In the genomic region with DNA sequence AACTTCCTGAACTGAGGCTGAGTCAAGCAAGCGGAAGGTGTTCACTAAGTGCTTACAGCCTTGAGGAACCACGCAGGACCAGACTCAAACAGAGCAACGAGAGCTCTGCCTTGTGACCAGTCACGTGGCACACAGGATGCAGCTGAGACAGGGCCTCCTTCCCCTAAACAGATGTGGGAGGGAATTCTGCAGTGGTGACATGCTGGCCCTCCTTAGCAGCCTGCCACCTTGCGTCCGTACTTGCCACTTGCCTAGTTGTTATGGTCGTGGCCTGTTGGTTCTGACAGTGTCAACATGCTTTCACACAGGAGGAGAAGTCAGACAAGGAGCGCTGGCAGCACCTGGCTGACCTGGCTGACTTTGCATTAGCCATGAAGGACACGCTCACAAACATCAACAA, we compare ENCODE assay signal across 9 mouse cellular contexts. TPM values are rescaled to one million over a fixed set of nuclear protein-coding genes. Genes with fewer than 3 reads are reported as not detected.
DNase-seq lines count a peak whose midpoint lies in the region; ATAC-seq lines count a peak whose summit lies in the region.
"Had no signal": no experiment of that assay in that cellular context is flagged by ENCODE, and none has a peak within 500 bp of the region (broad histone marks: within the 10 kb centered on the region; RNA-seq: fewer than 3 reads in every experiment).

No protein-coding gene starts in this region.

- WGBS in kidney, embryonic 14.5 days, result 66% methylated on average over 9 of the region's 9 CpGs
- 86% methylated on average over 9 of the region's 9 CpGs for WGBS in hindbrain, embryonic 14.5 days

- no peak for ATAC-seq in kidney, embryonic 14.5 days (ENCODE audit: low FRiP score, low TSS enrichment)
- ATAC-seq in granulocyte monocyte progenitor cell, adult 5-6 weeks (replicated peaks; ENCODE audit: poor library complexity, severe bottlenecking), result peak; percentile 78
- ATAC-seq in monocyte, adult 5-6 weeks (replicated peaks; ENCODE audit: insufficient number of reproducible peaks, low FRiP score, low TSS enrichment, poor library complexity, severe bottlenecking), result peak; percentile 38
- ATAC-seq in frontal cortex, adult (ENCODE audit: low TSS enrichment), result no peak
- no peak for ATAC-seq in hindbrain, embryonic 14.5 days (ENCODE audit: low FRiP score)

- no peak overlapping the region for H3K4me3 ChIP-seq in kidney, embryonic 14.5 days (ENCODE audit: low read length)
- no peak overlapping the region for H3K4me3 ChIP-seq in hindbrain, embryonic 14.5 days (replicated peaks; ENCODE audit: low read length)
- H3K4me3 ChIP-seq: midbrain, embryonic 12.5 days had no signal

- no peak overlapping the region for H3K27ac ChIP-seq in kidney, embryonic 14.5 days (ENCODE audit: low read depth, low read length)
- H3K27ac ChIP-seq in hindbrain, embryonic 14.5 days, result no peak overlapping the region
- H3K27ac ChIP-seq: midbrain, embryonic 12.5 days had no signal

- peak; percentile 39 for DNase-seq in kidney, adult 11 months
- DNase-seq in B cell, adult 2 months, result peak; percentile 62 to 68
- DNase-seq in hindbrain, embryonic 14.5 days (ENCODE audit: low spot score), result no peak
- DNase-seq in embryo, embryonic 9.5 days (ENCODE audit: extremely low spot score), result no peak

- peaks cover 72% of the 10 kb centered on the region; the same call in 1 of the 2 replicates for H3K36me3 ChIP-seq in kidney, embryonic 14.5 days (ENCODE audit: control insufficient read depth, insufficient read depth, low read length)
- peaks cover 73% of the 10 kb centered on the region for H3K36me3 ChIP-seq in hindbrain, embryonic 14.5 days (replicated peaks; ENCODE audit: control insufficient read depth, insufficient read depth)

- no peak overlapping the region for H3K4me2 ChIP-seq in kidney, embryonic 14.5 days (replicated peaks; ENCODE audit: low read depth, low read length)
- no peak overlapping the region for H3K4me2 ChIP-seq in hindbrain, embryonic 14.5 days (replicated peaks)
- H3K4me2 ChIP-seq: midbrain, embryonic 12.5 days had no signal

- no peak overlapping the region for H3K9ac ChIP-seq in kidney, embryonic 14.5 days (ENCODE audit: low read depth, low read length)
- H3K9ac ChIP-seq in hindbrain, embryonic 14.5 days, result no peak overlapping the region
- H3K9ac ChIP-seq: midbrain, embryonic 12.5 days had no signal

- no peaks in the 10 kb centered on the region for H3K27me3 ChIP-seq in kidney, embryonic 14.5 days (ENCODE audit: control insufficient read depth, insufficient read depth, low read length)
- no peaks in the 10 kb centered on the region for H3K27me3 ChIP-seq in hindbrain, embryonic 14.5 days (ENCODE audit: control insufficient read depth, insufficient read depth, low read length)
- H3K27me3 ChIP-seq: midbrain, embryonic 12.5 days had no signal

- no peaks in the 10 kb centered on the region for H3K9me3 ChIP-seq in kidney, embryonic 14.5 days (ENCODE audit: control insufficient read depth, low read length)
- H3K9me3 ChIP-seq in hindbrain, embryonic 14.5 days (ENCODE audit: control insufficient read depth, low read length), result no peaks in the 10 kb centered on the region
- H3K9me3 ChIP-seq: midbrain, embryonic 12.5 days had no signal

- 0 out of 2 replicates have a peak, but pooled peaks cover 6% of the 10 kb centered on the region for H3K4me1 ChIP-seq in kidney, embryonic 14.5 days (ENCODE audit: control insufficient read depth, insufficient read depth, low read length)
- no peaks in the 10 kb centered on the region for H3K4me1 ChIP-seq in hindbrain, embryonic 14.5 days (replicated peaks; ENCODE audit: control insufficient read depth, insufficient read depth, low read length)
- H3K4me1 ChIP-seq: midbrain, embryonic 12.5 days had no signal

RNA-seq across cellular contexts. Expression of gene Ptrhd1, which starts 22.7 kb away (rescaled TPM):
- polyA plus RNA-seq in kidney, embryonic 14.5 days (2014; fragmentation: Nextera tagmentation; extraction: Ambion mirVana), result 7.6 and 8.8 TPM in 2 replicates
- 7.1 and 7.3 TPM in 2 replicates for total RNA-seq in granulocyte monocyte progenitor cell, adult 5-6 weeks (2014; fragmentation: Nextera tagmentation)
- total RNA-seq in granulocyte monocyte progenitor cell, adult 5-6 weeks (2017), result 5.1 and 5.4 TPM in 2 replicates
- total RNA-seq in monocyte, adult 5-6 weeks (2017), result 1.6 to 2.2 TPM (median 2.1 TPM) in 3 replicates
- 6.1 and 6.2 TPM in 2 replicates for polyA plus RNA-seq in hindbrain, embryonic 14.5 days (2014; fragmentation: Nextera tagmentation; extraction: Ambion mirVana)

RNA-seq across cellular contexts. Expression of gene Cenpo, which starts 22.9 kb away (rescaled TPM):
- polyA plus RNA-seq in kidney, embryonic 14.5 days (2014; fragmentation: Nextera tagmentation; extraction: Ambion mirVana), result 12.0 and 15.4 TPM in 2 replicates
- 19.7 and 25.9 TPM in 2 replicates for total RNA-seq in granulocyte monocyte progenitor cell, adult 5-6 weeks (2014; fragmentation: Nextera tagmentation)
- total RNA-seq in granulocyte monocyte progenitor cell, adult 5-6 weeks (2017), result 41.1 and 51.9 TPM in 2 replicates
- total RNA-seq in monocyte, adult 5-6 weeks (2017), result 16.6 to 38.3 TPM (median 31.8 TPM) in 3 replicates
- polyA plus RNA-seq in hindbrain, embryonic 14.5 days (2014; fragmentation: Nextera tagmentation; extraction: Ambion mirVana), result 6.2 and 6.9 TPM in 2 replicates

Comparison
In these comparisons a context has a peak if more than half of its experiments do, and no peak if none do; other contexts are left out.
1. DNase-seq: peak in kidney, adult 11 months (single experiment) and B cell, adult 2 months (2 of 2); none in hindbrain, embryonic 14.5 days (single experiment) and embryo, embryonic 9.5 days (single experiment).
2. ATAC-seq: peak in granulocyte monocyte progenitor cell, adult 5-6 weeks (single experiment) and monocyte, adult 5-6 weeks (single experiment); none in kidney, embryonic 14.5 days (single experiment), frontal cortex, adult (single experiment) and hindbrain, embryonic 14.5 days (single experiment).